Mouse (Mus musculus): Measurements from ENCODE around the gene Gm9767.
A peak's percentile ranks its signal among the peaks of the same experiment; 100 is the strongest.

Gene Gm9767

DNA sequence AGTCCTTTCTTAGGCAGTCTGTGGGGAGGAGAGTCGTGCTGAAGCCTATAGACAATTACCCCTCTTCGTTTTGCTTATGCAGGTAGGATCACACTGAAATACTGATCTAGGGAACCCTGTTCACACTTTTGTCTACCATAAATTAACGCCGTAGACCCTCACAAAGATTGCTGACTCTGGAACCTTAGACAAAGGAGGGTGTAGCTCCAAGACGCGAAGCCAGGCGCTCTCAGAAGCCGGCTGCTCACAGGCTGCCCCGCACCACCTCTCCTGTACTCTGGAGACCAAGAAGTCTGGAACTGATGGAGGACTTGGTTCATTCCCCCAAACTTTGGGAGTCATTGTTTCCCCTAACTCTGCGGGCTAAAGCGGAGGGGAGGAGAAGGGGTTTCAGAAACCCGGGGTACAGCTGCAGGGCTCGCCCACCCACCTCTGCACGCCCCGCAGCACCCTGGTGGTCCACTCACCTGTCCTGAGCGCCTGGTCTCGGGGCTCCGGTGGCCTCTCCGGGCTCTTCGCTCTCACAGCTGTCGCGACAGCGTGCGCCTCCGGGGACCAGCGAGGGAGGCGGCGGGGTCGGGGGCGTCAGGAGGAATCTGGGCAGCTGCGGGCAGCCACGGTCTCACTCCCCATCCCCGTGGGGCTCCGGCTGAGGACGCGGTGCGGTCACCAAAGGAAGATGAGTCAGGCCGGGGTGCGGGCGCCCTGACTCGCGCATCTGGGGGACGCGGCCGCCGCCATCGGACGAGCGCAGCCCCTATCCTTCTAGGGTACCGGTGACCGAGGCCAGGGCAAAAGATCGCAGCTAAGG is at the start of gene Gm9767:
Gene Gm9767 (plus strand): TSS at position 585 of the 811 bp plus-strand sequence.
- DNase-seq (ENCODE audit: low spot score in 2 of 2), result peak; percentile 42 to 46

- DNase-seq (ENCODE audit: low spot score in 2 of 2), result peak; percentile 78 to 86
These were observed 43.1 kb upstream of the Gm9767 start for GRCm38 (mm10) chr10:26034931-26035330.

DNA sequence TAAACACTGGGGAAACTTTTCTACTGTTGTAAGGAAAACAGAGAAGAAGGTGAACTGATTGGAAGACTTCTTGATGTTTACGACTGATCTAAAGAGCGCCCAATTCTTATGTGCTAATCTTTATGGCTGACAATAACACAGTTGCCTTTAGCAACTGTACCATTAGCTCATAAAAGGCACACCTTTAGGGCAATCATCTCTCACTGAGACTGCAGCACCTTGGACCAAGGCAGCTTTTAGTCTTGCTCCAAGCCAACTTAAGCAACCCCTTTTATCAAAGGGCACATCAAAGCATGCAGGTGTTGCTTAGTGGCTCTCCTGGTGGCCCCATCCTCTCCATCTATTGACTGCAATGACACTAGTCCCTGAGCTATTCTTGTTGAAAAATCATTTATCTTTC is 26.9 kb upstream of the Gm9767 start:
- DNase-seq (ENCODE audit: low spot score in 2 of 2), result no peak

- DNase-seq (ENCODE audit: low spot score in 2 of 2), result peak; percentile 30 to 43
These were observed 18.3 kb upstream of the Gm9767 start for GRCm38 (mm10) chr10:26059662-26060307.

DNA sequence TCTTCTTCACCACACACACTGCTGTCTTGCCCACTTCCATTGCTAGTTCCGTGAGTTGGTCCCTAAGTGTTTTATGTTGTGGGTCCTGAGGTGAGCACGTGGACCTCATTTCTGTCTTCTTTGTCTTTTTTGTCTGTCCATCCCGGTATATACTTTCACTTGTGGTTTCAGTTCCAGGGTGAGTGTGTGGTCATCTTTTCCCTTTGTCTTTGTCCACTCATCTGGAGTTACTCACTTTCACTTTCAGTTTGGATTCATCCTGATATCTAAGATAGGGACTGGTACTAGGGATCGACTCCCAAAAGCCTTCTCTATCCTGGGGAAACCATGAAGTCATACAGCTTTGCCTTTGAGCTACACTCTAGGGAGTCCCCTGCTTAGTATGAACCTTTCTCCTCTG is 15.0 kb upstream of the Gm9767 start:
- no peak for DNase-seq (ENCODE audit: low spot score in 2 of 2)

- no peak for DNase-seq (ENCODE audit: low spot score in 2 of 2)
These were observed 6.1 kb upstream of the Gm9767 start for GRCm38 (mm10) chr10:26071986-26072385.

DNA sequence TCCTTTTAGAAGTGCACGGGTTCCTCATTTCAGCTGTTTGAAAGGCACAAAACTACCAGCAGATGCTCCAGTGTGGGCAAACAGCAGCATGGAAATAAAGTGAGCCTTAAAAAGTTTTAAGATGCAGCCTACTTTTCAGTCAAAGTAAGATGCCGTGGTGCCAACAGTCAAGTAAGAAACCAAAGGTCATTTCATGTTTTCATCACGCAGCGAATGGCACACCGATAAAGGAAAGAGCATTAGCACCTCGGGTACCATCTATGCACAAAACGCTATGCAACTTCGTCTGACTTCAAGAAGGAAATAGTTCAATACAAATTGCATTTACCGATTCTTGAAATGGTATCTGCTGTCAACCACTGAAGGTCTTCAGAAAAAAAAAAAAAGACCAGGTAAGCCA is 1.1 kb upstream of the Gm9767 start:
- no peak for DNase-seq (ENCODE audit: low spot score in 2 of 2)

DNA sequence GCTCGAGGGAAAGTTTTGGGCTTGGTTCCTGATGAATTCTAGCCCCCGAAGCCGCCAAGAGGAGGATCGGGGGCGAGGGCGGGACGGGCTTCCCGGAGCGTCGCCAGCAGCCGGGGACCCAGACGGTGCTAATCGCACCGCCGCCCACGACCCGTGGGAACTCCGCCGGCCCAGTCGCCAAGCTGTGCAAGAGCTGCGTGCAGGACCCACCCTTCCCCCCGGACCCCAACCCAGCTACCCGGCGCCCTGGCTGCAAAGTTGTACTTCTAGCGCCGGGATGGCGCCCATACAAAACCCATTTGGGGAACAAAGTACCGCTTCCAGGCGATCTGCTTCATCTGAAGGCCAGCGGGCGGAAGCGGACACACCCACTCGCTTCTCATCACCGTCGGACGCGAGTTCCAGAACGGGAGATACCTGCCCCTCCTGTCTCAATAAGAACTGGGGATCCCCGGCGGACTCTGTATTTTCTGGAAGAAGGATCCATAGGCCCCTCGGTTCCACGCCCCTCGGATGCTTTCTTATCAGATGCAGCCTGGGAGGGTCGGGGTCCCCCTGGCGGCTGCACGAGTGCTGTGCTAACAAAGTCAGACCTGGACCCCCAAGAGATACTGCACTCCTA is 577 bp downstream of the Gm9767 start, which contains the start of gene Tmem200a:
Gene Tmem200a (minus strand): TSS at position 532 of the 622 bp plus-strand sequence.
- peak; percentile 89 for DNase-seq (ENCODE audit: low spot score in 2 of 2)

GRCm38 (mm10) chr10:26079678-26080077 is 1.6 kb downstream of the Gm9767 start:
- DNase-seq (ENCODE audit: low spot score in 2 of 2), result no peak

DNA sequence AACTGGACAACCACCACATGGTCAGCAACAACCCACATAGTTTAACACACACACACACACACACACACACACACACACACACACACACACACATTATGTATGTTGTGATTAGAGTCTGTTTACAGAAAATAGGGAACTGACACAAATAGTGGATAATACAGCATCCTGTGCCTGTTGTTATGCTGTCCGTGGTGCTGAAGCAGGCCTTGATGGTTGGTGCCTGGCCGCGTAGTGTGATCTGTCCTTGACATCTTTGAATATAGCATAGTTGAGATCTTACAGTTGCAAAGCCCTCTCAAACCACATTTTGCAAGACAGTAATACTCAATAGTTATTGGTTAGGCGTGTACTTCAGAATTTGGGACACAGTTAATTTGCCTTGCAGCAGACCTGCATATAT is 4.0 kb downstream of the Gm9767 start:
- no peak for DNase-seq (ENCODE audit: low spot score in 2 of 2)

- no peak for DNase-seq (ENCODE audit: low spot score in 2 of 2)
These were observed 25.4 kb downstream of the Gm9767 start for GRCm38 (mm10) chr10:26103330-26103982.

DNA sequence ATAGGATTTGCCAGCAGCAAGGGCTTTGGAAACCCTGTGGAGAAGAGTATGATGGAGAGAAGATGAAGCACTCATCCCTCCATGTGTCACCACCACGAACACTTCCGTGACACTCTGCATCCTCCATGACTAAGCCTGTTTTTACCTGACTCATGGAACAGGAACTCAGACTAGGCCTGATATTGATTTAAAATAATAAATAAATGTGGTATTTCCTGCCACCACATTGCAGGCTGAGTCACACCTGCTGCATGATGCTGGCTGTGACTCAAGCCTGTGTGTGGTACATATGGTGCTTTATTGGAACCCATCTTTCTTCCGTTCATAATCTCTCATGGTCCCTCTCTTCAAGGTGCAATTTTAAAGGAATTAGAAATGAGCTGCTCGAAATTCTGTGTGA is 36.4 kb downstream of the Gm9767 start:
- no peak for DNase-seq (ENCODE audit: low spot score in 2 of 2)

GRCm38 (mm10) chr10:26119067-26119821 is 41.2 kb downstream of the Gm9767 start:
- no peak for DNase-seq (ENCODE audit: low spot score in 2 of 2)

DNA sequence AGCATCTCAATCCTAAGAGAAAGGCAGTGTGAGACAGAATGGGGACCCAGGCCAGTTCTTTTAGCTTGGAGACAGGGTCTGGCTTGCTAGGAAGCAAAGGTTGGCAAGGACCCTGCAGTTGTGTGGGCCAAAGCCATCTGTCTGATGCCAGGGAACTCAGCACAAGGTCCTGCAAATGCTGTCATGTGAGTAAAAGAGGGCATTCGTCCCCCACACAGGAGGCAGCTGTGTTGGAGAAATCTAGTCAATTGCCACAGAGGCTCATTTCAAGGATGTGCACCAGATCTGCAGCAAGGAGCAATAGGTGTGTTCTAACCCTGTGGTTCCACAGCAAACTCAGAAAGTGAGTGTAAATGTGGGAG is 41.7 kb downstream of the Gm9767 start:
- DNase-seq (ENCODE audit: low spot score in 2 of 2), result peak; percentile 46 to 54

Data from right cerebral cortex, postnatal 10 days (tissue).